Mouse (Mus musculus) liver, embryonic 13.5 days (tissue): ENCODE data around the gene Olfr857. TPM values are rescaled to one million over a fixed set of nuclear protein-coding genes. Genes with fewer than 3 reads are reported as not detected.
"Not testable (repeated sequence)": the region's sequence is repeated elsewhere in the genome, so short reads cannot be mapped to it uniquely, and the experiment has no call there.

Source experiments
- ATAC-seq: fragments of 200-750 bp; cut with Nextera tagmentation; 2 replicates; pipeline ENCODE4 v1.8.0; 2017; ENCODE audit warnings: low read depth, mild to moderate bottlenecking, moderate number of reproducible peaks, moderate library complexity
- DNase-seq: peaks from one replicate; pipeline ENCODE4 v3.0.0; 2022
- H3K27ac ChIP-seq: fragments of 300-500 bp; sonication (generic); 2 replicates; pipeline ENCODE4 v1.5.1; 2015; ENCODE audit warnings: moderate library complexity, mild to moderate bottlenecking, inconsistent platforms
- H3K27me3 ChIP-seq: fragments of 300-500 bp; sonication (generic); 2 replicates; pipeline ENCODE4 v1.6.1; 2015; ENCODE audit warnings: mild to moderate bottlenecking, inconsistent platforms
- H3K36me3 ChIP-seq: fragments of 300-500 bp; sonication (generic); 2 replicates; pipeline ENCODE4 v1.6.1; 2015; ENCODE audit warnings: mild to moderate bottlenecking, inconsistent platforms
- H3K4me1 ChIP-seq: fragments of 300-500 bp; sonication (generic); replicated peaks from 2 replicates; pipeline ENCODE4 v1.6.1; 2015; ENCODE audit warnings: inconsistent platforms
- H3K4me2 ChIP-seq: fragments of 300-500 bp; sonication (generic); 2 replicates; pipeline ENCODE4 v1.6.1; 2015; ENCODE audit warnings: inconsistent platforms, mild to moderate bottlenecking, moderate library complexity
- H3K4me3 ChIP-seq: fragments of 300-500 bp; sonication (generic); replicated peaks from 2 replicates; pipeline ENCODE4 v1.5.1; 2015; ENCODE audit warnings: mild to moderate bottlenecking, inconsistent platforms
- H3K9ac ChIP-seq: fragments of 300-500 bp; sonication (generic); 2 replicates; pipeline ENCODE4 v1.6.1; 2015; ENCODE audit warnings: mild to moderate bottlenecking, inconsistent platforms
- H3K9me3 ChIP-seq: fragments of 300-500 bp; sonication (generic); replicated peaks from 2 replicates; pipeline ENCODE4 v1.6.1; 2016; ENCODE audit warnings: inconsistent platforms
- WGBS: fragments of 180-500 bp; shearing (Covaris S2); methylation state at CpG from one replicate; pipeline ENCODE4 v1.1.7; 2015; ENCODE audit not compliant: insufficient replicate concordance; 5-methylcytosine and 5-hydroxymethylcytosine counted together
- polyA plus RNA-seq: library from polyadenylated mRNA; unstranded; fragments of >200 nt; fragmentation: Nextera tagmentation; extraction: Ambion mirVana; gene quantifications from 2 replicates; pipeline ENCODE4 v1.2.1, GENCODE M21; 2015

Olfr857 gene
- polyA plus RNA-seq, result not detected in 2 replicates

GRCm38 (mm10) chr9:19709133-19709532, at the start of gene Olfr857:
Gene Olfr857 (plus strand): TSS chr9:19709433.
- WGBS, result 68% methylated on average over 1 of the region's 1 CpGs
- DNase-seq, result no peak
- Histone ChIP-seq H3K9ac (no peak within 1 kb of the TSS), H3K4me2 (no peak within 1 kb of the TSS), H3K27ac (no peak within 1 kb of the TSS), H3K36me3 (no peaks in the 10 kb centered on the region), H3K27me3 (no peaks in the 10 kb centered on the region), H3K9me3 (no peaks in the 10 kb centered on the region), H3K4me1 (no peaks in the 10 kb centered on the region), H3K4me3 (no peak within 1 kb of the TSS)
- no peak for ATAC-seq

DNA sequence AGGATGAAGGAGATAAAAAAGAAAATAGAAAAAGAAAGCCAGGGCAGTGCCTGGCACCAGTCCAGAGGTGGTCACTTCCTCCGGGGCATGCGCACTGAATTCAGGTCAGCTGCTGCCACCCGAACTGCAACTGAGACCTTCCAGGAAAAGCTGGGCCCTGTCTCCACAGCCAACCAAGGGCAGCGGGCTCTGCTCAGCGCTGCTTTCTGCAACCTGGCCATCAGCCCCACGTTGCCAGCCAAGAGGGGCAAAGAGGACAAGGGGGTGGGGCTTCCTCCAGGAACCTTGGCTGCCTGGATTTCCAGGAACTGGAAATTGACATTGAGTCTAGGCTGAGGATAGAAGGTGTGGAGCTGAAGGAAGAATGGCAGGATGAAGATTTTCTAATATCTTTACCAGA, 19.0 kb upstream of the Olfr857 start:
- no peaks in the 10 kb centered on the region for H3K36me3 ChIP-seq
- no peaks in the 10 kb centered on the region for H3K9me3 ChIP-seq
- H3K4me1 ChIP-seq, result no peaks in the 10 kb centered on the region
- no peak for DNase-seq
- no peak overlapping the region for H3K27ac ChIP-seq
- H3K4me3 ChIP-seq, result no peak overlapping the region
- H3K4me2 ChIP-seq, result no peak overlapping the region
- no peak for ATAC-seq
- no peaks in the 10 kb centered on the region for H3K27me3 ChIP-seq
- no peak overlapping the region for H3K9ac ChIP-seq
- 60% methylated on average over 6 of the region's 6 CpGs for WGBS

GRCm38 (mm10) chr9:19691426-19691825, 17.8 kb upstream of the Olfr857 start:
- DNase-seq, result no peak
- no peak overlapping the region for H3K4me3 ChIP-seq
- H3K27me3 ChIP-seq, result no peaks in the 10 kb centered on the region
- H3K4me1 ChIP-seq, result no peaks in the 10 kb centered on the region
- H3K9ac ChIP-seq, result no peak overlapping the region
- no peak overlapping the region for H3K27ac ChIP-seq
- no peaks in the 10 kb centered on the region for H3K9me3 ChIP-seq
- no peaks in the 10 kb centered on the region for H3K36me3 ChIP-seq
- ATAC-seq, result no peak
- 63% methylated on average over 1 of the region's 1 CpGs for WGBS
- H3K4me2 ChIP-seq, result no peak overlapping the region

DNA sequence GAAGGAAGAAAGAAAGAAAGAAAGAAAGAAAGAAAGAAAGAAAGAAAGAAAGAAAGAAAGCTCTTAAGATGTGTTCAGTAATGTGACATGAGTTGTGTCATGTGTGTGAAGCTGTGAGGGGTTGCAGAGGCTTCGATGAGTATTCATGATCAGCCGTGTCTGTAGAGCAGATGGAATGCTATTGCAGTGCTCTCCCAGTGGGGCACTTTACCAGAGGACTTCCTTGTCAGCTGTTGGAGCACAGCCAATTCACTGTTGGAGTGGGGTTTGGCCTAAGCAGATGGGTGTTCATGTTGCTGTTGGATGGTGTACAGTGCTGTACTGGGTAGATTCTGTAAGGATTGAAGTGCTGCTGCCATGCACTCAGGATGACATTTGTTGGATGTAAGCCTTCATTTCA, 16.8 kb upstream of the Olfr857 start:
- WGBS, result 52% methylated on average over 2 of the region's 2 CpGs
- no peaks in the 10 kb centered on the region for H3K4me1 ChIP-seq
- DNase-seq (no peak), ATAC-seq (no peak)
- no peak overlapping the region for H3K9ac ChIP-seq
- H3K4me2 ChIP-seq, result no peak overlapping the region
- no peak overlapping the region for H3K27ac ChIP-seq
- no peaks in the 10 kb centered on the region for H3K36me3 ChIP-seq
- no peak overlapping the region for H3K4me3 ChIP-seq
- H3K27me3 ChIP-seq, result no peaks in the 10 kb centered on the region
- no peaks in the 10 kb centered on the region for H3K9me3 ChIP-seq

DNA sequence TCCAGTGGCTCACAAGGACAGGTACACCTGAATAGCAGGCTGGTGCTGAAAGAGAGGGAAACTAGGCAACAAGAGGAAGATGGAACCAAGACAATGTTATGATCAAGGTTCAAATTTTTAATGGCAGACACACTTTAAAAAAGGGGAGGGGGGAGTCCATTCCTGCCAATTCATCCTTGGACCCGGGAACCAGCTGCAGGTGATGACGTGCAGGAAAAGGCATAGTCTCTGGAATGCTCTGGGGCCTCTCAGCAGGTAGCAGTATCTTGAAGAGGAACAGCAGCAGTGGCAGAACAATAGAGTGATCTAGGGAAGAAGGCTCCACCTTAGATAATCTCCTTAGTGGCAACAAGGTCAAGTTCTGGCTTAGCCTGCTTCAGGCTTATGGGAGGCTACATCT, 14.9 kb upstream of the Olfr857 start:
- H3K9me3 ChIP-seq, H3K4me3 ChIP-seq, H3K9ac ChIP-seq, H3K27me3 ChIP-seq, H3K4me2 ChIP-seq, DNase-seq, ATAC-seq, H3K4me1 ChIP-seq, H3K36me3 ChIP-seq, H3K27ac ChIP-seq: not testable (repeated sequence)
- 34% methylated on average over 2 of the region's 2 CpGs for WGBS

- H3K36me3 ChIP-seq, H3K27me3 ChIP-seq, H3K4me2 ChIP-seq, H3K27ac ChIP-seq, H3K9ac ChIP-seq, H3K4me1 ChIP-seq, H3K4me3 ChIP-seq, ATAC-seq, DNase-seq, H3K9me3 ChIP-seq: not testable (repeated sequence)
- WGBS, result 61% methylated on average over 9 of the region's 9 CpGs
Measured at GRCm38 (mm10) chr9:19694898-19695379, 14.3 kb upstream of the Olfr857 start.

DNA sequence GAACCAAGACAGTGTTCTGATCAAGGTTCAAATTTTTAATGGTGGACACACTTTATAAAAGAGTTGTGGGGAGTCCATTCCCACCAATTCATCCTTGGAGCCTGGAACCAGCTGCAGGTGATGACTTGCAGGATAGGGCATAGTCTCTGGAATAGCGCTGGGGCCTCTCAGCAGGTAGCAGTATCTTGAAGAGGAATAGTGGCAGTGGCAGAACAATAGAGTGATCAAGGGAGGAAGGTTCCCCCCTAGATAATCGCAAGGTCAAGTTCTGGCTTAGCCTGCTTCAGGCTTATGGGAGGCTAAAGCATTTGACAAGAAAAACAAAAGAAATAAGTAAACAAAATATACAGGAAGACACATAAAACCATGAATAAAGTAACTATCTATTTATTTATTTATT, 4.7 kb upstream of the Olfr857 start:
- H3K4me1 ChIP-seq, H3K9ac ChIP-seq, H3K36me3 ChIP-seq, H3K4me2 ChIP-seq, H3K27me3 ChIP-seq, H3K9me3 ChIP-seq, ATAC-seq, H3K27ac ChIP-seq, DNase-seq, H3K4me3 ChIP-seq: not testable (repeated sequence)
- WGBS, result 54% methylated on average over 2 of the region's 2 CpGs

Other genes starting within 250 kb of the Olfr857 start
- gene Olfr850, start 231.2 kb upstream of the Olfr857 start, polyA plus RNA-seq, result not detected in 2 replicates
- not detected in 2 replicates for gene Olfr851, start 216.1 kb upstream of the Olfr857 start, polyA plus RNA-seq
- gene Olfr853, start 168.4 kb upstream of the Olfr857 start, polyA plus RNA-seq, result not detected in 2 replicates
- not detected in 2 replicates for gene Olfr854, start 142.1 kb upstream of the Olfr857 start, polyA plus RNA-seq
- gene Olfr855, start 126.8 kb upstream of the Olfr857 start, polyA plus RNA-seq, result not detected in 2 replicates
- 9.6 and 11.2 TPM in 2 replicates for gene Zfp317, start 87.3 kb upstream of the Olfr857 start, polyA plus RNA-seq
- gene Olfr58, start 70.8 kb downstream of the Olfr857 start, polyA plus RNA-seq, result not detected in 2 replicates
- not detected in 2 replicates for gene Olfr859, start 95.5 kb downstream of the Olfr857 start, polyA plus RNA-seq
- not detected in 2 replicates for gene Olfr860, start 140.3 kb downstream of the Olfr857 start, polyA plus RNA-seq
- not detected in 2 replicates for gene Olfr862, start 178.6 kb downstream of the Olfr857 start, polyA plus RNA-seq
- 0.20 and 0.21 TPM in 2 replicates for gene Olfr77, start 207.4 kb downstream of the Olfr857 start, polyA plus RNA-seq